Mouse (Mus musculus) liver, embryonic 11.5 days (tissue): ENCODE data around the gene Srp14. TPM values are rescaled to one million over a fixed set of nuclear protein-coding genes. Genes with fewer than 3 reads are reported as not detected.

Source experiments
- ATAC-seq: fragments of 200-750 bp; cut with Nextera tagmentation; replicated peaks from 2 replicates; pipeline ENCODE4 v1.8.0; 2017; ENCODE audit warnings: moderate number of reproducible peaks, mild to moderate bottlenecking, moderate TSS enrichment, moderate library complexity; ENCODE audit not compliant: low FRiP score
- DNase-seq: peaks from one replicate; pipeline ENCODE4 v3.0.0-alpha.2; 2017; ENCODE audit warnings: low spot score
- H3K27ac ChIP-seq: fragments of 300-500 bp; sonication (generic); 2 replicates; pipeline ENCODE4 v1.5.1; 2014; ENCODE audit warnings: mild to moderate bottlenecking, low read depth, low read length, control low read depth
- H3K27me3 ChIP-seq: fragments of 300-500 bp; sonication (generic); replicated peaks from 2 replicates; pipeline ENCODE4 v1.6.1; 2014; ENCODE audit warnings: low read length, mixed read lengths; ENCODE audit not compliant: control insufficient read depth, insufficient read depth
- H3K36me3 ChIP-seq: fragments of 300-500 bp; sonication (generic); 2 replicates; pipeline ENCODE4 v1.6.1; 2014; ENCODE audit warnings: mild to moderate bottlenecking, low read length, moderate library complexity, mixed read lengths; ENCODE audit not compliant: control insufficient read depth, insufficient read depth
- H3K4me1 ChIP-seq: fragments of 300-500 bp; sonication (generic); replicated peaks from 2 replicates; pipeline ENCODE4 v1.6.1; 2014; ENCODE audit warnings: low read length, mixed read lengths; ENCODE audit not compliant: control insufficient read depth, insufficient read depth
- H3K4me2 ChIP-seq: fragments of 300-500 bp; sonication (generic); 2 replicates; pipeline ENCODE4 v1.6.1; 2014; ENCODE audit warnings: mild to moderate bottlenecking, control low read depth, moderate library complexity
- H3K4me3 ChIP-seq: fragments of 300-500 bp; sonication (generic); 2 replicates; pipeline ENCODE4 v1.5.1; 2014; ENCODE audit warnings: low read depth, low read length, control low read depth
- H3K9ac ChIP-seq: fragments of 300-500 bp; sonication (generic); 2 replicates; pipeline ENCODE4 v1.6.1; 2014; ENCODE audit warnings: low read depth, low read length, control low read depth
- H3K9me3 ChIP-seq: fragments of 300-500 bp; sonication (generic); 2 replicates; pipeline ENCODE4 v1.6.1; 2016; ENCODE audit warnings: low read length, inconsistent platforms, mixed read lengths; ENCODE audit not compliant: control insufficient read depth
- WGBS: fragments of 180-500 bp; shearing (Covaris S2); extraction: QIAGEN DNeasy Blood & Tissue Kit; methylation state at CpG from one replicate; pipeline ENCODE4 v1.1.7; 2014; 5-methylcytosine and 5-hydroxymethylcytosine counted together
- polyA plus RNA-seq: library from polyadenylated mRNA; unstranded; fragments of >200 nt; fragmentation: Nextera tagmentation; extraction: Ambion mirVana; gene quantifications from 2 replicates; pipeline ENCODE4 v1.2.1, GENCODE M21; 2014

Gene Srp14
- polyA plus RNA-seq, 1 experiment from 2014 or later: 195 TPM

DNA sequence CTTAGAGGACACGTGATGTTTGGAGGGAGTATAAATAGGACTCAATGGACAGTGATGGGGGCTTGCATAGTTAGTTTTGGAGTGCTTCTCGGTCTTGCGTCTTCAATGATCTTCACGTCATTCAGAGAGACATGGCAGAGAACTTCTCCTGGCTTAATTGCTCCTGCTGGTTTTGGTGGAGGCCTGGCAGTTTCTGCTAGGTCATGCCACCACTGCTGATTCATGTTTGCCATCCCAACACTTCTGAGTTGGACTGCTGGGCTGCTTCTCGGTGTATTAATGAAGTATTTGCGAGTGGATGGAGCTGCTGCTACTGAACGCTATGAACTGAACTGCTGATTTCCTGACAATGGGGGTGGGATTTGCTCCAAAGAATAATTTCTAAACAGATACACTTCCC, 1.4 kb upstream of the Srp14 start:
- ATAC-seq: no peak
- 0 out of 2 replicates have a peak, but pooled peaks cover 2% of the 10 kb centered on the region for H3K36me3 ChIP-seq
- peaks cover 9% of the 10 kb centered on the region; the same call in 1 of the 2 replicates for H3K4me1 ChIP-seq
- no peak overlapping the region for H3K27ac ChIP-seq
- H3K9me3 ChIP-seq: no peaks in the 10 kb centered on the region
- no peak overlapping the region for H3K9ac ChIP-seq
- DNase-seq: no peak
- no peaks in the 10 kb centered on the region for H3K27me3 ChIP-seq
- H3K4me3 ChIP-seq: no peak overlapping the region
- no peak overlapping the region for H3K4me2 ChIP-seq
- 89% methylated on average over 7 of the region's 7 CpGs for WGBS

DNA sequence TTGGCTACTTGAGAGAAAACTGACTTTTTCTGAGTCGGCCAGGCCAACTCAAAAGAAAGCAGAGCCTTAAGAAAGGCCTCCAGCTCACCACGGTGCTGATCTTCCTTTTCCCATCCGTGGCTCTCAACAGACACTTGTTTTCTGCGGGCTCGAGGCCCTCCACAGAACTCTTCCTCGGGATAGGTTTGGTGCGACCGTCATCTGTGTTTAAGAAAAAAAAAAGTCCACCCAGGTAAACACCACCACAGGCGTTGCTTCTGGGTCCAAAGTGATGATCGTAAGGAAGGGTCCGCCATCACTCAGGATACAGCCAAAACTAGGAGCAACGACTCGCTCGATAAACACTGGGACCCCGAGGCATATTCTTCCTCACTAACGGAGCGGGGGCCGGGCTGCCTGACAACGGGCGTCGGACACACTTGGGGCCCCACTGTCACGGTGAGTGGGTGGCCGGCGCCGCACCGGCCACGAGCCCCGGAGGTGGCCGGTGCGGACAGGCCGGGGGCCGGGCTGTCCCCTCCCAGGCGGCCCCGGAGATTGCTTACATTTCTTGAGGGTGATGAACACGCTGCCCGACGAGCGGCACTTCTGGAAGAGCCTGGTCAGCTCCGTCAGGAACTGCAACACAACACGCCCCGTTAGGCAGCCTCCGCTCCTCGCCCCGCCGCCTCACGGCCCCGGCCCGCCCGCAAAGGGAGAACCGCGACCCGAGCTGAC, 520 bp downstream of the Srp14 start:
- Histone ChIP-seq H3K4me1 (peaks cover 9% of the 10 kb centered on the region; the same call in 1 of the 2 replicates), H3K27me3 (no peaks in the 10 kb centered on the region), H3K27ac (peak overlapping the region; percentile 75; the same call in 1 of the 2 replicates), H3K4me2 (peak overlapping the region; percentile 83), H3K36me3 (peaks cover 7% of the 10 kb centered on the region; the same call in 1 of the 2 replicates), H3K9ac (peak overlapping the region; percentile 87), H3K4me3 (peak overlapping the region; percentile 93), H3K9me3 (no peaks in the 10 kb centered on the region)
- peak; percentile 39; the same call in 1 of the 2 replicates for ATAC-seq
- DNase-seq: peak; percentile 41
- 2% methylated on average over 52 of the region's 52 CpGs for WGBS

DNA sequence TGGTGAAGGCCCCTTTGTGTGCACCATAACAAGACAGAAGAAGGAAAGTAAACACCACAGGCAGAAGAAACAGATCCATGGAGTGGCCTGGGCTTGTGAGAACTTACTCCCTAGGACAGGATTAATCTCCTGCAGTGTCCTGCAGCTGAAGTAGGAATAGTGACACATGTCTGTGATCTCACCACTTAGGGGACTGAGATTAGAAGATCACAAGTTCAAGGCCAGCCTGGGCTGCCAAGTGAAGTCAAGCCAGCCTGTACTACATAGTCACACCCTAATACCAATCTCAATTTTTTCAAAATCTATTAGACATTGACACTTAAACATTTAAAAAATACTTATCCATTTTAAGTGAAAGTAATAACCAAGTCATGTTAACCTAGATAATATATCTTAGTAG, 11.2 kb downstream of the Srp14 start:
- Histone ChIP-seq H3K4me1 (no peaks in the 10 kb centered on the region), H3K4me2 (no peak overlapping the region), H3K27ac (no peak overlapping the region), H3K9me3 (no peaks in the 10 kb centered on the region), H3K9ac (no peak overlapping the region), H3K4me3 (no peak overlapping the region), H3K27me3 (no peaks in the 10 kb centered on the region), H3K36me3 (peaks cover 26% of the 10 kb centered on the region)
- ATAC-seq (no peak), DNase-seq (no peak)

DNA sequence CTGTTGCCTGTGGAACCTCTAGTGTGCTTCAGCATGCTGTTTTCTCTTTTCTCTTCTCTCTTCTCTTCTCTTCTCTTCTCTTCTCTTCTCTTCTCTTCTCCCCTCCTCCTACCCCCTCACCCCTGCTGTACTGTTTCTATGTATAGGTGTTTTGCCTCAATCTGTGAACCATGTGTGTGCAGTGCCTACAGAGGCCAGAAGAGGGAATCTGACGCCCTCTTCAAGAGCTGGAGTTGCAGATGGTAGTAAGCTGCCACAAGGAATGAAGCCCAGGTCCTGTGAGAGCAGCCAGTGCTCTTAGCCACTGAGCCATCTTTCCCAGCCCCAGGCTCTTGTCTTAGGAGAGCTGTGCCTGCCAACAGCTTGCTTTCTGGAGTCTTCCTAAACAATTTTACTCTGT, 12.9 kb downstream of the Srp14 start:
- WGBS: 57% methylated on average over 1 of the region's 1 CpGs
- Histone ChIP-seq H3K27me3 (no peaks in the 10 kb centered on the region), H3K9ac (no peak overlapping the region), H3K4me1 (no peaks in the 10 kb centered on the region), H3K27ac (no peak overlapping the region), H3K36me3 (peaks cover 34% of the 10 kb centered on the region), H3K9me3 (no peaks in the 10 kb centered on the region), H3K4me2 (no peak overlapping the region), H3K4me3 (no peak overlapping the region)
- ATAC-seq (no peak), DNase-seq (no peak)

DNA sequence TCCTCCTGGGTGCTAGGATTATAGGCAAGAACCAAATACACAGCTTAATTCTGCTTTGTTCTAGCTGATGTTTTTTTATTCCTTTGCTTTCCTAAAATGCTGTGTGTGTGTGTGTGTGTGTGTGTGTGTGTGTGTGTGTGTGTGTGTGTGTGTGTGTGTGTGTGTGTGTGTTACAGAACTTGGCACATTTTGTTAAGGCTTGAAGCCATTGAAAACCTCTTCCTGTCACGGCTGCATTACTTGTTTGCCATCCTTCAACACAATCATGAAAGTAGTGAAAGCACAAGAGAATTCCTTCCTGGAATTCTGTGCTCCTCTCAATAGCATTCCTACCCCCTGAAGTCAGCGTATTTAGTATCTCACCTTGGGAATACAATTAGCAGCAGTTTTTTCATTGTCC, 13.6 kb downstream of the Srp14 start:
- Histone ChIP-seq H3K27me3 (no peaks in the 10 kb centered on the region), H3K36me3 (peaks cover 31% of the 10 kb centered on the region), H3K4me2 (no peak overlapping the region), H3K9ac (no peak overlapping the region), H3K27ac (no peak overlapping the region), H3K9me3 (no peaks in the 10 kb centered on the region), H3K4me1 (no peaks in the 10 kb centered on the region), H3K4me3 (no peak overlapping the region)
- no peak for ATAC-seq
- DNase-seq: no peak
- 81% methylated on average over 2 of the region's 2 CpGs for WGBS

DNA sequence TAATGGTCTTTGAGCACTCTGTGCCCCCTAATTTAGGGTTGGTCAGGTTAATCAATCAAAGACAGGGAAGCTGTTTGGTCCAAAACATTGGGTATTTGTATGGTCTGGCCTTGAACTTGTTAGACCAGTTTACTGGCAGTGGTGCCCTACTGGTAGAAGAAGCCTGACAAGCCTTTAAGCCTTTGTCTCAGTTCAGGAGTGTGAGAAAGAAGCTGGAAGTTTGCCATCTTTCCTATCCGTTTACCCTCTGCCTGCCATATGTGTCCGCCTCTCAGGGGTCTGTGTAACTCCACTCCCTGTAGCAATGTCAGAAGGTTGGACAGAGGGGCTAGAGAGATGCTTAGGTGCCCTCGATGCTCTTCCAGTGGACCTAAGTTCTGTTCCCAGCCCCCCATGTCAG, 15.1 kb downstream of the Srp14 start:
- no peak overlapping the region for H3K4me2 ChIP-seq
- H3K27ac ChIP-seq: no peak overlapping the region
- no peaks in the 10 kb centered on the region for H3K27me3 ChIP-seq
- DNase-seq (no peak), ATAC-seq (no peak)
- WGBS: 91% methylated on average over 3 of the region's 3 CpGs
- no peaks in the 10 kb centered on the region for H3K4me1 ChIP-seq
- no peak overlapping the region for H3K4me3 ChIP-seq
- no peak overlapping the region for H3K9ac ChIP-seq
- H3K36me3 ChIP-seq: peaks cover 25% of the 10 kb centered on the region; the same call in 1 of the 2 replicates
- H3K9me3 ChIP-seq: no peaks in the 10 kb centered on the region

DNA sequence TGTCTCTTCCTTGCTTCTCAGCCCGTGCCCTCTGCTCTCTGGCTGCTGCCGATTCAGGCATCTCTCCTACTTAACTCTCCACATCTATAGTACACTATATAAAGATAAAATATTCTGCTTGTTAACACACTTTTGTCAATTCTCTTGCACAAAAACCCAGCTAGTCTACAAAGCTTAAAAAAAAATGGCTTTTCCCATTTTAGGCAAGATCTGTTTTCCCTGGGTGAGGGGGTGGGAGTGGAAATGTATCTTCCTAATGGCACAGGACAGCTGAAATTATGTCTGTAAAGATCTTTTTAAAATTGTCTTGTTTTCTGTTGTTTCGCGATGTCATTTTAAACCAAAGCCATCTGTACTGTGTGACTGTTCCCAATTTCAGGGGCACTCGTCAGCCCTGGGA, 16.0 kb downstream of the Srp14 start:
- WGBS: 90% methylated on average over 5 of the region's 5 CpGs
- H3K9me3 ChIP-seq: no peaks in the 10 kb centered on the region
- peaks cover 25% of the 10 kb centered on the region; the same call in 1 of the 2 replicates for H3K36me3 ChIP-seq

DNA sequence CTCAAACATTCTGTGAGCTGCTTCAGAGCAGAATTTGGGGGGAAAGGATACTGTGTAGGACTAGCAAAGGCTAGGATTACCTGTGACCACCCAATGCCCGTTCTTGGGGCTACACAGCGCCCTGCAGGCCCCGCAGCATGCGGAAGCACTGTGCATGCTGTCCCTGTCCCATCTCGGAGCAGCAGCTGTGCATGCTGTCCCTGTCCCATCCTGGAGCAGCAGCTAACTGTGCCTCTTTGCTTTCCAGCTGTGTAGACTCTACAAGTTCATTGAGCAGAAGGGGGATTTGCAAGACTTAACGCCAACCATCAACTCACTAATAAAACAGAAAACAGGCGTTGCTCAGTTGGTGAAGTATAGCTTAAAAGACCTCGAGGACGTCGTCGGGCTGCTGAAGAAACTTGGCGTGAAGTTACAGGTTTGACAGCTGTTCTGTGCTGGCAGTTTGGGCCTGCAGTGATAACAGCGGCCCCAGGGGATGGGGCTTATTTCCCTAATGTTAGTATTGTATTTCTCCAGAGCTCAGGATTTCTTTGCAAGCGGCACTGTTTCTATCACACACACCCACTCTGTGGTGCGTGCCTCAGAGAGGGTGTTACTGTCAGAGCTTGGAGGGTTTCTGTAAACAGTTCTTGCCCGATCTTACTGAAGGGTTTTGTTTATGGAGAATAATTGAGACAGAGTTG, 17.9 kb downstream of the Srp14 start:
- H3K36me3 ChIP-seq: peaks cover 22% of the 10 kb centered on the region; the same call in 1 of the 2 replicates
- DNase-seq (no peak), ATAC-seq (no peak)
- H3K4me3 ChIP-seq: no peak overlapping the region
- H3K27me3 ChIP-seq: no peaks in the 10 kb centered on the region
- H3K9ac ChIP-seq: no peak overlapping the region
- H3K4me1 ChIP-seq: no peaks in the 10 kb centered on the region
- H3K4me2 ChIP-seq: no peak overlapping the region
- H3K9me3 ChIP-seq: no peaks in the 10 kb centered on the region
- WGBS: 75% methylated on average over 16 of the region's 16 CpGs
- no peak overlapping the region for H3K27ac ChIP-seq

More for the DNA sequence above, 16.0 kb downstream of the Srp14 start:
- H3K27ac ChIP-seq: no peak overlapping the region
- no peak overlapping the region for H3K9ac ChIP-seq
- no peak for ATAC-seq
- H3K4me2 ChIP-seq: no peak overlapping the region
- no peaks in the 10 kb centered on the region for H3K27me3 ChIP-seq
- no peak overlapping the region for H3K4me3 ChIP-seq
- DNase-seq: no peak
- no peaks in the 10 kb centered on the region for H3K4me1 ChIP-seq
